Mouse (Mus musculus) thymus, adult 2 months (tissue): ENCODE data around the gene Edf1. TPM values are rescaled to one million over a fixed set of nuclear protein-coding genes. Genes with fewer than 3 reads are reported as not detected.

ENCODE experiments used
- DNase-seq: peaks from one replicate; pipeline ENCODE4 v3.0.0; 2021
- H3K27ac ChIP-seq: fragments of 200-500 bp; 2 replicates; pipeline ENCODE4 v1.5.1; 2012; ENCODE audit warnings: low read length, control low read depth; ENCODE audit not compliant: control insufficient read depth, insufficient read depth
- H3K27me3 ChIP-seq: fragments of 200-500 bp; 2 replicates; pipeline ENCODE4 v1.6.1; 2012; ENCODE audit warnings: mild to moderate bottlenecking, low read length, moderate library complexity, mixed read lengths; ENCODE audit not compliant: control insufficient read depth, insufficient read depth
- H3K36me3 ChIP-seq: fragments of 200-500 bp; 2 replicates; pipeline ENCODE4 v1.6.1; 2012; ENCODE audit warnings: mild to moderate bottlenecking, low read length, moderate library complexity; ENCODE audit not compliant: control insufficient read depth, insufficient read depth
- H3K4me1 ChIP-seq: fragments of 200-500 bp; replicated peaks from 2 replicates; pipeline ENCODE4 v1.6.1; 2012; ENCODE audit warnings: low read length; ENCODE audit not compliant: control insufficient read depth, insufficient read depth
- H3K4me3 ChIP-seq: fragments of 200-500 bp; 2 replicates; pipeline ENCODE4 v1.5.1; 2012; ENCODE audit warnings: mild to moderate bottlenecking, low read length, control low read depth, moderate library complexity; ENCODE audit not compliant: control insufficient read depth, insufficient read depth
- CTCF ChIP-seq: fragments of 200-500 bp; IDR thresholded peaks from 2 replicates; pipeline ENCODE4 v1.5.1; 2012; ENCODE audit warnings: mild to moderate bottlenecking, control low read depth, low read length, moderate library complexity, borderline replicate concordance; ENCODE audit not compliant: control insufficient read depth, poor library complexity, insufficient read depth; ENCODE audit errors: extremely low read depth
- POLR2A ChIP-seq: fragments of 200-500 bp; IDR thresholded peaks from 2 replicates; pipeline ENCODE4 v1.6.1; 2012; ENCODE audit warnings: mild to moderate bottlenecking, low read length, control low read depth, moderate library complexity; ENCODE audit not compliant: control insufficient read depth, poor library complexity, insufficient read depth; ENCODE audit errors: extremely low read depth
- WGBS: fragments of 180-500 bp; shearing (Covaris S2); methylation state at CpG from one replicate; pipeline ENCODE4 v1.1.7; 2018; 5-methylcytosine and 5-hydroxymethylcytosine counted together
- polyA plus RNA-seq: library from polyadenylated mRNA; depleted of rRNA; stranded (reverse); fragments of >200 nt; gene quantifications from 2 replicates; pipeline ENCODE4 v1.2.3, GENCODE M21; 2012

Edf1 gene
- polyA plus RNA-seq, 1 experiment: 142 TPM

- TF ChIP-seq CTCF (no peak), POLR2A (no peak)
- no peaks in the 10 kb centered on the region for H3K27me3 ChIP-seq
- H3K27ac ChIP-seq: no peak overlapping the region
- H3K36me3 ChIP-seq: no peaks in the 10 kb centered on the region; the same call in 1 of the 2 replicates
- DNase-seq: no peak
- H3K4me1 ChIP-seq: peaks cover 12% of the 10 kb centered on the region
- WGBS: 91% methylated on average over 3 of the region's 3 CpGs
- H3K4me3 ChIP-seq: no peak overlapping the region
These were observed 28.0 kb downstream of the Edf1 start for GRCm38 (mm10) chr2:25585601-25586000.

- Histone ChIP-seq H3K36me3 (peaks cover 3% of the 10 kb centered on the region), H3K27me3 (no peaks in the 10 kb centered on the region), H3K27ac (no peak overlapping the region), H3K4me1 (no peaks in the 10 kb centered on the region), H3K4me3 (no peak overlapping the region)
- TF ChIP-seq CTCF (no peak), POLR2A (no peak)
- DNase-seq: no peak
- 98% methylated on average over 8 of the region's 8 CpGs for WGBS
These were observed 29.6 kb downstream of the Edf1 start for GRCm38 (mm10) chr2:25587290-25587689.

GRCm38 (mm10) chr2:25588227-25588907 lies 30.7 kb downstream of the Edf1 start:
- TF ChIP-seq POLR2A: no peak
- no peak for TF ChIP-seq CTCF
- H3K36me3 ChIP-seq: peaks cover 13% of the 10 kb centered on the region
- no peak overlapping the region for H3K4me3 ChIP-seq
- H3K27me3 ChIP-seq: no peaks in the 10 kb centered on the region
- H3K27ac ChIP-seq: no peak overlapping the region
- H3K4me1 ChIP-seq: no peaks in the 10 kb centered on the region
- no peak for DNase-seq
- 81% methylated on average over 8 of the region's 8 CpGs for WGBS

GRCm38 (mm10) chr2:25591863-25592262 lies 34.2 kb downstream of the Edf1 start:
- H3K4me1 ChIP-seq: no peaks in the 10 kb centered on the region
- no peak overlapping the region for H3K4me3 ChIP-seq
- DNase-seq: peak; percentile 47
- 87% methylated on average over 2 of the region's 2 CpGs for WGBS
- no peaks in the 10 kb centered on the region for H3K27me3 ChIP-seq
- H3K27ac ChIP-seq: no peak overlapping the region
- H3K36me3 ChIP-seq: peaks cover 39% of the 10 kb centered on the region
- TF ChIP-seq POLR2A (no peak), CTCF (no peak)

- H3K4me3 ChIP-seq: no peak overlapping the region
- H3K27ac ChIP-seq: no peak overlapping the region
- TF ChIP-seq CTCF: no peak
- no peak for TF ChIP-seq POLR2A
- WGBS: 95% methylated on average over 5 of the region's 5 CpGs
- H3K36me3 ChIP-seq: peaks cover 70% of the 10 kb centered on the region
- H3K27me3 ChIP-seq: no peaks in the 10 kb centered on the region
- no peak for DNase-seq
- no peaks in the 10 kb centered on the region for H3K4me1 ChIP-seq
These were observed 39.3 kb downstream of the Edf1 start for GRCm38 (mm10) chr2:25596765-25597510.

GRCm38 (mm10) chr2:25598749-25599148 lies 41.1 kb downstream of the Edf1 start:
- WGBS: 100% methylated on average over 1 of the region's 1 CpGs
- TF ChIP-seq CTCF: no peak
- H3K4me3 ChIP-seq: no peak overlapping the region
- H3K27me3 ChIP-seq: no peaks in the 10 kb centered on the region
- H3K27ac ChIP-seq: no peak overlapping the region
- no peak for DNase-seq
- peaks cover 59% of the 10 kb centered on the region for H3K36me3 ChIP-seq
- no peaks in the 10 kb centered on the region for H3K4me1 ChIP-seq

GRCm38 (mm10) chr2:25600037-25600436 lies 42.4 kb downstream of the Edf1 start:
- Histone ChIP-seq H3K36me3 (peaks cover 53% of the 10 kb centered on the region), H3K4me1 (no peaks in the 10 kb centered on the region), H3K4me3 (no peak overlapping the region), H3K27me3 (no peaks in the 10 kb centered on the region), H3K27ac (no peak overlapping the region)
- DNase-seq: no peak
- TF ChIP-seq POLR2A (no peak), CTCF (no peak)
- WGBS: 92% methylated on average over 2 of the region's 2 CpGs
